Mouse (Mus musculus): Measurements from ENCODE around the gene Aprt. TPM values are rescaled to one million over a fixed set of nuclear protein-coding genes. Genes with fewer than 3 reads are reported as not detected.
A peak's percentile ranks its signal among the peaks of the same experiment; 100 is the strongest.

The Aprt gene
- polyA plus RNA-seq, 1 experiment from 2014 or later = 370 TPM

GRCm38 (mm10) chr8:122564363-122565352, 12.1 kb downstream of the Aprt start:
- peaks cover 19% of the 10 kb centered on the region for H3K4me1 ChIP-seq (ENCODE audit: control insufficient read depth, insufficient read depth, low read length)
- H3K9ac ChIP-seq (ENCODE audit: low read depth, low read length) = no peak overlapping the region
- ATAC-seq (ENCODE audit: low FRiP score, low TSS enrichment) = no peak
- no peak overlapping the region for H3K4me3 ChIP-seq (ENCODE audit: low read length)
- H3K9me3 ChIP-seq (ENCODE audit: control insufficient read depth, low read length) = no peaks in the 10 kb centered on the region
- WGBS = 74% methylated on average over 25 of the region's 25 CpGs
- no peak overlapping the region for H3K4me2 ChIP-seq (replicated peaks; ENCODE audit: low read depth, low read length)
- no peak overlapping the region for H3K27ac ChIP-seq (ENCODE audit: low read depth, low read length)
- no peaks in the 10 kb centered on the region for H3K27me3 ChIP-seq (ENCODE audit: control insufficient read depth, insufficient read depth, low read length)
- H3K36me3 ChIP-seq (ENCODE audit: control insufficient read depth, insufficient read depth, low read length) = peaks cover 6% of the 10 kb centered on the region

GRCm38 (mm10) chr8:122561199-122561598, 15.5 kb downstream of the Aprt start:
- ATAC-seq (ENCODE audit: low FRiP score, low TSS enrichment) = no peak
- H3K4me2 ChIP-seq (replicated peaks; ENCODE audit: low read depth, low read length) = no peak overlapping the region
- H3K4me3 ChIP-seq (ENCODE audit: low read length) = no peak overlapping the region
- no peaks in the 10 kb centered on the region for H3K36me3 ChIP-seq (ENCODE audit: control insufficient read depth, insufficient read depth, low read length)
- H3K27me3 ChIP-seq (ENCODE audit: control insufficient read depth, insufficient read depth, low read length) = no peaks in the 10 kb centered on the region
- H3K27ac ChIP-seq (ENCODE audit: low read depth, low read length) = no peak overlapping the region
- H3K9me3 ChIP-seq (ENCODE audit: control insufficient read depth, low read length) = no peaks in the 10 kb centered on the region
- WGBS = 85% methylated on average over 5 of the region's 5 CpGs
- 0 out of 2 replicates have a peak, but pooled peaks cover 7% of the 10 kb centered on the region for H3K4me1 ChIP-seq (ENCODE audit: control insufficient read depth, insufficient read depth, low read length)
- no peak overlapping the region for H3K9ac ChIP-seq (ENCODE audit: low read depth, low read length)

- Histone ChIP-seq H3K9ac (ENCODE audit: low read depth, low read length) (no peak overlapping the region), H3K27ac (ENCODE audit: low read depth, low read length) (peak overlapping the region; percentile 55; the same call in 1 of the 2 replicates), H3K4me3 (ENCODE audit: low read length) (no peak overlapping the region), H3K4me2 (replicated peaks; ENCODE audit: low read depth, low read length) (no peak overlapping the region), H3K27me3 (ENCODE audit: control insufficient read depth, insufficient read depth, low read length) (no peaks in the 10 kb centered on the region), H3K36me3 (ENCODE audit: control insufficient read depth, insufficient read depth, low read length) (no peaks in the 10 kb centered on the region), H3K4me1 (ENCODE audit: control insufficient read depth, insufficient read depth, low read length) (0 out of 2 replicates have a peak, but pooled peaks cover 8% of the 10 kb centered on the region), H3K9me3 (ENCODE audit: control insufficient read depth, low read length) (no peaks in the 10 kb centered on the region)
- ATAC-seq (ENCODE audit: low FRiP score, low TSS enrichment) = peak; percentile 37; the same call in 1 of the 2 replicates
- 17% methylated on average over 12 of the region's 12 CpGs for WGBS
Measured at GRCm38 (mm10) chr8:122558671-122559349, 17.9 kb downstream of the Aprt start.

GRCm38 (mm10) chr8:122557248-122558038, 19.3 kb downstream of the Aprt start:
- Histone ChIP-seq H3K4me3 (ENCODE audit: low read length) (no peak overlapping the region), H3K4me1 (ENCODE audit: control insufficient read depth, insufficient read depth, low read length) (0 out of 2 replicates have a peak, but pooled peaks cover 8% of the 10 kb centered on the region), H3K36me3 (ENCODE audit: control insufficient read depth, insufficient read depth, low read length) (no peaks in the 10 kb centered on the region), H3K9ac (ENCODE audit: low read depth, low read length) (no peak overlapping the region), H3K4me2 (replicated peaks; ENCODE audit: low read depth, low read length) (no peak overlapping the region), H3K9me3 (ENCODE audit: control insufficient read depth, low read length) (no peaks in the 10 kb centered on the region), H3K27me3 (ENCODE audit: control insufficient read depth, insufficient read depth, low read length) (no peaks in the 10 kb centered on the region), H3K27ac (ENCODE audit: low read depth, low read length) (no peak overlapping the region; the same call in 1 of the 2 replicates)
- WGBS = 43% methylated on average over 10 of the region's 10 CpGs
- no peak for ATAC-seq (ENCODE audit: low FRiP score, low TSS enrichment)

DNA sequence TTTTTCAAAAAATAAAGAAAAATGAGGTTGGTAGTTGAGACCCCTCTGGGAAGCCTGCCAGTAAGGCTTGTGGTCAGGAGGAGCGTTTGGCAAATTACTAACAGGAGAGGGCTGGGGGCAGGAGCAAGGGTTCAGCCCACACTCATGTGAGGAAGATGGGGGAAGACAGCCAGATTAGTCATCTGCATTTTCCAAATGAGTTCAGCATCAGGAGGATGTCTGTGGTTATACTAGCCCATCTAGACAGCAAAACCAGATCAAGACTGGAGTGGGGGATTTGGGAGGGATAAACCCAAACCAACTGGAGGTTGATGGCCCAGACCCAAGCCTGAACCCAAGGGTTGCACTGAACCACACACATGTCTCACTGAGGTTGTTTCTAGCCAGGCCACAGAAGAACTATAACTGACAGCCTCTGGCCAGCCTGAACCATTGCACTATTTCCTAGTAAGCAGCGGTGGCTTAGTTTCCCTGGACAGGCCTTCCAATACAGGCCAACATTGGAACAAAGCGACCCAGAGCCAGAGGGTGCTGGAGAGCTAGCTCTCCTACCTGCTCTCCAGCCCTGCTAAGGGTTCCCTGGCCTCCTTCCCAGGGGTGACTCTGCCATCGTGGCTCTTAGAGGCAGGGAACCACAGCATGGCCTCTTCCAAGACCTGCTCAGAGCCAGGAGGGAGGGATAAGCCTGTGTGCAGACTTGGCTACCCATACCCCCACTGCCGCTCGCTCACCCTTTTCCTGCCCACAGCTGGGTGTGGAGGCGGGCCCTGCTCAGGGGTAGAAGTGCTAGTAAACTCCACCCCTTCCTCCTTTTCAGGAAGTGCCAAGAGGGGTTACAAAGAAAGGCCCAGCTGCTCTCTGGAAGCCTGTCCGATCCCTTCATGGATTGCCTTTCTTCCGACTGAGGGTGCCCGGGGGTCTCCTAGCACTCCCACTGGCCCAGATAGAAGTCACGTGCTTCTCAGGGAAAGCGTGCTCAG, 20.4 kb downstream of the Aprt start:
- no peaks in the 10 kb centered on the region for H3K9me3 ChIP-seq (ENCODE audit: control insufficient read depth, low read length)
- peak overlapping the region; percentile 37; the same call in 1 of the 2 replicates for H3K27ac ChIP-seq (ENCODE audit: low read depth, low read length)
- H3K27me3 ChIP-seq (ENCODE audit: control insufficient read depth, insufficient read depth, low read length) = no peaks in the 10 kb centered on the region
- WGBS = 63% methylated on average over 12 of the region's 12 CpGs
- H3K4me1 ChIP-seq (ENCODE audit: control insufficient read depth, insufficient read depth, low read length) = 0 out of 2 replicates have a peak, but pooled peaks cover 8% of the 10 kb centered on the region
- no peak overlapping the region for H3K4me3 ChIP-seq (ENCODE audit: low read length)
- peak; percentile 24; the same call in 1 of the 2 replicates for ATAC-seq (ENCODE audit: low FRiP score, low TSS enrichment)
- no peak overlapping the region for H3K4me2 ChIP-seq (replicated peaks; ENCODE audit: low read depth, low read length)
- H3K9ac ChIP-seq (ENCODE audit: low read depth, low read length) = no peak overlapping the region
- no peaks in the 10 kb centered on the region for H3K36me3 ChIP-seq (ENCODE audit: control insufficient read depth, insufficient read depth, low read length)

DNA sequence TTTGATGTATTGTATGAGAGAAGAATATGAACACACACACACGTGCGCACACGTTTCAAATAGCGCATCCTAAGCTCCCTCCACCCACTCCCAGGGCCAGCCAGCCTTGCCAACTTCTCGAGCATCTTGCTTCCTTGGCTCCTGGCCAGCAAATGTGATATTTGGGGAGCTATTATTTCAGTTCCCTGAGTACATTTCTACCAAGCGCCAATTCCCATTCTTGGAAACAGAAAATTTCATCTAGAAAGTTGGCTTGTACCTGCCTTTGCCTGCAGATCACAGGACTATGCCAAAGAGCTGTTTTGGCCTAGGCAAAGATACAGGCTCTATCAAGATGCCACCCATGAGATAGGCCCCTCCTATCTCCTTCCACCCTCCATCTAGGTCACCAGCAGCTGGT, 21.9 kb downstream of the Aprt start:
- WGBS = 88% methylated on average over 6 of the region's 6 CpGs
- Histone ChIP-seq H3K4me2 (replicated peaks; ENCODE audit: low read depth, low read length) (no peak overlapping the region), H3K36me3 (ENCODE audit: control insufficient read depth, insufficient read depth, low read length) (no peaks in the 10 kb centered on the region), H3K27me3 (ENCODE audit: control insufficient read depth, insufficient read depth, low read length) (no peaks in the 10 kb centered on the region), H3K27ac (ENCODE audit: low read depth, low read length) (no peak overlapping the region), H3K4me1 (ENCODE audit: control insufficient read depth, insufficient read depth, low read length) (peaks cover 15% of the 10 kb centered on the region), H3K9me3 (ENCODE audit: control insufficient read depth, low read length) (no peaks in the 10 kb centered on the region), H3K9ac (ENCODE audit: low read depth, low read length) (no peak overlapping the region), H3K4me3 (ENCODE audit: low read length) (no peak overlapping the region)
- no peak for ATAC-seq (ENCODE audit: low FRiP score, low TSS enrichment)

DNA sequence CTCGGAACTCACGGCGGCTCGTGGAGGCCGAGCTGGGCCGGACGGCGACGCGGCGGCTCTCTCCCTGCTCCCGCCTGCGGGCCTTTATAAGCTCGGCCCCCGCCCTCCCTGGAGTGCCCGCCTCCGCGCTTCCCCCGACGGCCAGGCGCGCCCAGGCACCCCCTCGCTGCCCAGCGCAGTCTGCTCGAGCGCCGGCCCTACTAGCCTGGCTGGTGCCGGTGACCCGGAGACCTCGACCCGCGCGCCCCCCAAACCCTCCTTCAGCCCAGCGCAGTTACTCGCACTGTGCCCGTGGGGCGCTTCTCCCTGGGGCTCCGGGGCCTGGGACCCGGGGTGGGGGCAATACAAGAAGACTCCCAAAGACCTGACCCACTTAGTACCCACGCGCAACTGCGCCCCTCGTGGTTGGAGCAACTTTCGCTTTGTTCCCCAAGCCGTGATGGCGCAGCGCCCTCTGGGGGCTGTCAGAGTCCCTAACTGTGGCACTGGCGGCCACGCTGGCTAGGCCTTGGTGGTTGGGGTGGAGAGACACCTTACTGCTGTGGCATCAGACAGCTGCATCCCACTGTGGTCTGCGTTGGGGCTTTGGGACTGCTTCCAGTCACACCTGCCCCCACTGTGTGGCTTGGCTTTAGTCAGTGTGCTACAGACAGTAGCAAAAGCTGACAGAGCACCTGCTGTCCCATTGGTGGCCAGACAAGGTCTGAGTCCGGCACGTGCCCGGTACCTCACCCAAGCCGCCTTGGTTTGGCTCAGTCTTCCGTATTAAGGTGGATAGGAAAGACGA, 25.3 kb downstream of the Aprt start, which contains the start of gene Piezo1:
TSS of gene Piezo1 (minus strand) at position 65 of the 787 bp plus-strand sequence.
- Histone ChIP-seq H3K9me3 (ENCODE audit: control insufficient read depth, low read length) (no peaks in the 10 kb centered on the region), H3K4me1 (ENCODE audit: control insufficient read depth, insufficient read depth, low read length) (peaks cover 32% of the 10 kb centered on the region), H3K4me2 (replicated peaks; ENCODE audit: low read depth, low read length) (peak within 1 kb of the TSS; percentile 95), H3K4me3 (ENCODE audit: low read length) (peak within 1 kb of the TSS; percentile 65), H3K27me3 (ENCODE audit: control insufficient read depth, insufficient read depth, low read length) (no peaks in the 10 kb centered on the region), H3K9ac (ENCODE audit: low read depth, low read length) (peak within 1 kb of the TSS; percentile 91), H3K36me3 (ENCODE audit: control insufficient read depth, insufficient read depth, low read length) (no peaks in the 10 kb centered on the region), H3K27ac (ENCODE audit: low read depth, low read length) (peak within 1 kb of the TSS; percentile 81)
- peak; percentile 72 for ATAC-seq (ENCODE audit: low FRiP score, low TSS enrichment)
- 17% methylated on average over 38 of the region's 56 CpGs for WGBS
